Comparison of ENCODE assay signal across 8 mouse cellular contexts in the genomic region with DNA sequence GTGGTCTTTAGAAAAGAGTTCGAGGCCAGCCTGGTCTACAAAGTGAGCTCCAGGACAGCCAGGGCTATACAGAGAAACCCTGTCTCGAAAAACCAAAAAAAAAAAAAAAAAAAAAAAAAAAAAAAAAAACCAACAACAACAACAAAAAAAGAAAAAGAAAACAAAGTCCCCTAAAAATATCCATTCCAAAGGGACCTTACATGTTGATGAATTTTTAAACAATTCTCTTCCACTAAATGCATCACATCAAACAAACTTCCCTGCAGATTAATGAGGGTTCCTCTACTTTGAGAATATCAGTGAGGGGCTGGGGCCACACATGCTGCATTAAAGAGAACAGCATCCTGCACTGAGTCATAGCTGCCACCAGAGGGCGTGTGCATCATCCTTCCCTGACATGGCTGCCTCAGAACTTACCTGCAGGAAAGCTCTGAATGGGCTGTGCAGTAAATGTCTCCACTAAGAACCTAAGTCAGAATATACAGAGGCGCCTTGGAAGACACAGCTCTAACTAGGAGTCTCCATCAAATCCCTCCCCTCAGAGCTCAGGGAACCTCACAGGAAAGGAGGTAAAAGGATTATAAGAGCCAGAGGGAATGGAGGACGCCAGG. TPM values are rescaled to one million over a fixed set of nuclear protein-coding genes. Genes with fewer than 3 reads are reported as not detected.
DNase-seq lines count a peak whose midpoint lies in the region; ATAC-seq and TF ChIP-seq lines count a peak whose summit lies in the region.

No protein-coding gene starts in this region.

- peak; percentile 25 to 62 for DNase-seq in adrenal gland, adult (ENCODE audit: inconsistent age in 2 of 2, low spot score in 1 of 2)
- no peak for DNase-seq in adrenal gland, adult 18-20 months (ENCODE audit: low spot score in 2 of 2)
- peak; percentile 48 for DNase-seq in liver, adult 2 months (ENCODE audit: extremely low read depth, low read depth, low spot score)
- DNase-seq in embryo, embryonic 10.5 days (ENCODE audit: low spot score), result peak; percentile 81
- DNase-seq in kidney, postnatal 10 days, result peak; percentile 55
- no peak for DNase-seq in layer of hippocampus, adult 9-11 months

- H3K79me2 ChIP-seq in liver, adult 2 months (ENCODE audit: control insufficient read depth, insufficient read depth, low read length), result no peaks in the 10 kb centered on the region

- H3K27ac ChIP-seq in liver, adult 2 months (replicated peaks; ENCODE audit: insufficient read depth, low read depth, low read length), result no peak overlapping the region
- H3K27ac ChIP-seq in liver, embryonic 12.5 days, result no peak overlapping the region

- H3K4me2 ChIP-seq in liver, embryonic 12.5 days, result no peak overlapping the region

- H3K36me3 ChIP-seq in liver, adult 2 months (ENCODE audit: control insufficient read depth, insufficient read depth, low read length), result no peaks in the 10 kb centered on the region
- peaks cover 2% of the 10 kb centered on the region; the same call in 1 of the 2 replicates for H3K36me3 ChIP-seq in liver, embryonic 12.5 days

- TF ChIP-seq POLR2A in liver, adult 2 months (IDR thresholded peaks at IDR 0.05; ENCODE audit: extremely low read depth, insufficient read depth, low read length), result no peak

- H3K9ac ChIP-seq in liver, adult 2 months (ENCODE audit: low read depth, low read length), result no peak overlapping the region
- H3K9ac ChIP-seq in liver, embryonic 12.5 days, result no peak overlapping the region

- H3K4me3 ChIP-seq in liver, adult 2 months (ENCODE audit: insufficient read depth, low read depth, low read length), result no peak overlapping the region
- H3K4me3 ChIP-seq in liver, embryonic 12.5 days, result no peak overlapping the region

- no peak; the same call in 1 of the 2 replicates for ATAC-seq in liver, embryonic 12.5 days
- ATAC-seq in monocyte, adult 5-6 weeks (replicated peaks; ENCODE audit: insufficient number of reproducible peaks, low FRiP score, low TSS enrichment, poor library complexity, severe bottlenecking), result peak; percentile 75

- no peaks in the 10 kb centered on the region for H3K9me3 ChIP-seq in liver, embryonic 12.5 days (replicated peaks)

- TF ChIP-seq CTCF in liver, adult 2 months (IDR thresholded peaks at IDR 0.05; ENCODE audit: low read depth, low read length), result peak; percentile 90

- WGBS in liver, adult 2 months, result 53% methylated on average over 5 of the region's 5 CpGs
- WGBS in liver, embryonic 12.5 days (ENCODE audit: insufficient replicate concordance), result 34% methylated on average over 5 of the region's 5 CpGs

- no peaks in the 10 kb centered on the region for H3K27me3 ChIP-seq in liver, adult 2 months (ENCODE audit: control insufficient read depth, insufficient read depth, low read length)
- peaks cover 14% of the 10 kb centered on the region; the same call in 1 of the 2 replicates for H3K27me3 ChIP-seq in liver, embryonic 12.5 days (replicated peaks)

- H3K4me1 ChIP-seq in liver, adult 2 months (ENCODE audit: control insufficient read depth, insufficient read depth, low read length), result peaks cover 2% of the 10 kb centered on the region; the same call in 1 of the 2 replicates
- peaks cover 4% of the 10 kb centered on the region; the same call in 1 of the 2 replicates for H3K4me1 ChIP-seq in liver, embryonic 12.5 days

RNA-seq across cellular contexts. Expression of a gene that starts 22.6 kb away (rescaled TPM):
- total RNA-seq in adrenal gland, adult 18-20 months (2021), result 10 to 100 TPM; 16.9 to 17.9 TPM
- total RNA-seq in liver, adult 2 months (2014; rRNA removed), result 6.2 and 7.2 TPM in 2 replicates
- polyA plus RNA-seq in liver, adult 2 months (2012; rRNA removed), result 3.4 and 4.8 TPM in 2 replicates
- 13.8 and 15.2 TPM in 2 replicates for polyA plus RNA-seq in liver, embryonic 12.5 days (2016; fragmentation: Nextera tagmentation; extraction: Ambion mirVana)
- total RNA-seq in monocyte, adult 5-6 weeks (2017), result 5.2 to 14.7 TPM (median 5.3 TPM) in 3 replicates

RNA-seq across cellular contexts. Expression of a gene that starts 41.6 kb away (rescaled TPM):
- 100 to 1,000 TPM; 775 to 974 TPM for total RNA-seq in adrenal gland, adult 18-20 months (2021)
- total RNA-seq in liver, adult 2 months (2014; rRNA removed), result 85.2 and 135 TPM in 2 replicates
- 9.1 and 11.5 TPM in 2 replicates for polyA plus RNA-seq in liver, adult 2 months (2012; rRNA removed)
- 245 and 261 TPM in 2 replicates for polyA plus RNA-seq in liver, embryonic 12.5 days (2016; fragmentation: Nextera tagmentation; extraction: Ambion mirVana)
- 358 to 846 TPM (median 373 TPM) in 3 replicates for total RNA-seq in monocyte, adult 5-6 weeks (2017)

Comparison
In these comparisons a context has a peak if more than half of its experiments do, and no peak if none do; other contexts are left out.
1. DNase-seq: peak in adrenal gland, adult (2 of 2), liver, adult 2 months (single experiment), embryo, embryonic 10.5 days (single experiment) and kidney, postnatal 10 days (single experiment); none in adrenal gland, adult 18-20 months (0 of 2) and layer of hippocampus, adult 9-11 months (single experiment).